In the genomic region with DNA sequence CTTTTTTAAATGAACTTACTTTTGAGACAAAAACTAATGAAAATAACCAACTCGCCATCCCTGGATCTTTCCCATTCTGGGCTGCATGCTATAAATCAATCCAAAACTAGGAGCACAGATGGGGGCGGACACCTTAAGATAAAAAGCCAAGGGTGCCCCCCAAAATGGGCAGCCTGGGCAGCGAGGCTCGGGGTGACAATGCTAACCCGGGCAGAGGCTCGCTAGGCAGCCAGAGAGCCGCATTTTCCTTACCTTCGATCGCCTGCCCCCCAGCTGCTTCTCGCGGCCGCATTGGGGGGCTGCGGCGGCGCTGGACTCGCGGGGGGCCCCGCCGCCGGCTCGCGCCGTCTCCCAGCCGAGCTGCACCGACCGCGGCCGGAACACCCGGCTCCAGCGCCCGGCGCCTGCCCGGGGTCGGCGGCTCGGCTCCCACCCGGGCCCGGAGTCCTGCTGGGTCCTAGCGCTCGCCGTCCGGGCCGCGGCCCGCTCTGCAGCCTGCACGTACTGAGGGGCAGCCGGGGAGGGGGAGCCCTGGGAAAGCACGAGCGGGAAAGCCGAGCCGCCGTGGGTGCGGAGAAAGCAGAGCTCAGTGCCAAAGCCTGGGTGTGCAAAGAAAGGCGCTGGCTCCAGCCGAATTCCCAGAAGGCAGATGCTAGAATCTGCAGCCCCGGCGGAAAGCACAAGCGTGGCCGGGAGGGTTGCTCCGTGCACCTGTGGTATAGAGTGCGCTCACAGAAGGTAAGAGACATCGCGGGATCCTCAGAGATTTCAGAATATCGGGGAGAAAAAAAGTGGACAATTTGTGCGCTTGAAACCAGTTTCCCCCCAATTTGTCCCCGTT, we compare ENCODE assay signal across 8 mouse cellular contexts. TPM values are rescaled to one million over a fixed set of nuclear protein-coding genes. Genes with fewer than 3 reads are reported as not detected.
DNase-seq lines count a peak whose midpoint lies in the region; ATAC-seq lines count a peak whose summit lies in the region.

Gene Foxn3 (minus strand): TSS at position 364 of the 841 bp plus-strand sequence.

- H3K9me3 ChIP-seq in heart, embryonic 12.5 days (replicated peaks) = no peaks in the 10 kb centered on the region
- no peaks in the 10 kb centered on the region for H3K9me3 ChIP-seq in kidney, embryonic 16.5 days (ENCODE audit: low read length)
- H3K9me3 ChIP-seq in liver, embryonic 12.5 days (replicated peaks) = no peaks in the 10 kb centered on the region

- ATAC-seq in CD4-positive, CD25-positive, alpha-beta regulatory T cell, adult 4 months = peak; percentile 35
- 0 out of 2 replicates have a peak, but pooled peaks have one; percentile 52 for ATAC-seq in erythroid progenitor cell, adult 5-6 weeks (replicated peaks; ENCODE audit: low FRiP score, poor library complexity, severe bottlenecking)
- peak; percentile 85 for ATAC-seq in heart, embryonic 12.5 days (ENCODE audit: insufficient number of reproducible peaks, low FRiP score)
- ATAC-seq in kidney, embryonic 16.5 days (ENCODE audit: low FRiP score, low TSS enrichment) = peak; percentile 93
- peak; percentile 81 for ATAC-seq in liver, embryonic 12.5 days

- peak; percentile 88 for DNase-seq in brain, adult 2 months (ENCODE audit: low read depth, low spot score)
- DNase-seq in naive thymus-derived CD4-positive, alpha-beta T cell, adult 2 months (ENCODE audit: low read depth) = peak; percentile 62
- DNase-seq in splenic B cell, adult 2 months (ENCODE audit: low read depth, low spot score) = peak; percentile 70

- no peaks in the 10 kb centered on the region for H3K36me3 ChIP-seq in heart, embryonic 12.5 days
- H3K36me3 ChIP-seq in kidney, embryonic 16.5 days (ENCODE audit: insufficient read depth, low read length) = no peaks in the 10 kb centered on the region
- no peaks in the 10 kb centered on the region for H3K36me3 ChIP-seq in liver, embryonic 12.5 days
- H3K36me3 ChIP-seq in splenic B cell, adult 2 months (ENCODE audit: control insufficient read depth, insufficient read depth, low read length, poor library complexity, severe bottlenecking) = no peaks in the 10 kb centered on the region; the same call in 1 of the 2 replicates

- peak within 1 kb of the TSS; percentile 91 for H3K9ac ChIP-seq in heart, embryonic 12.5 days
- peak within 1 kb of the TSS; percentile 87 for H3K9ac ChIP-seq in kidney, embryonic 16.5 days (replicated peaks; ENCODE audit: low read length)
- peak within 1 kb of the TSS; percentile 82 for H3K9ac ChIP-seq in liver, embryonic 12.5 days

- under 1% methylated on average over 66 of the region's 66 CpGs for WGBS in heart, embryonic 12.5 days
- WGBS in kidney, embryonic 16.5 days = under 1% methylated on average over 66 of the region's 66 CpGs
- WGBS in liver, embryonic 12.5 days (ENCODE audit: insufficient replicate concordance) = under 1% methylated on average over 66 of the region's 66 CpGs

- H3K4me1 ChIP-seq in heart, embryonic 12.5 days (replicated peaks) = peaks cover 29% of the 10 kb centered on the region
- peaks cover 26% of the 10 kb centered on the region for H3K4me1 ChIP-seq in kidney, embryonic 16.5 days (ENCODE audit: insufficient read depth, low read length)
- H3K4me1 ChIP-seq in liver, embryonic 12.5 days = peaks cover 46% of the 10 kb centered on the region

- H3K27ac ChIP-seq in heart, embryonic 12.5 days (ENCODE audit: poor library complexity, severe bottlenecking) = peak within 1 kb of the TSS; percentile 77
- H3K27ac ChIP-seq in kidney, embryonic 16.5 days (ENCODE audit: low read length) = peak within 1 kb of the TSS; percentile 79
- peak within 1 kb of the TSS; percentile 71 for H3K27ac ChIP-seq in liver, embryonic 12.5 days

- peak within 1 kb of the TSS; percentile 81 for H3K4me3 ChIP-seq in heart, embryonic 12.5 days
- peak within 1 kb of the TSS; percentile 80 for H3K4me3 ChIP-seq in kidney, embryonic 16.5 days (ENCODE audit: low read length)
- peak within 1 kb of the TSS; percentile 73 for H3K4me3 ChIP-seq in liver, embryonic 12.5 days

- H3K4me2 ChIP-seq in heart, embryonic 12.5 days = peak within 1 kb of the TSS; percentile 71
- peak within 1 kb of the TSS; percentile 87 for H3K4me2 ChIP-seq in kidney, embryonic 16.5 days (replicated peaks; ENCODE audit: low read depth, low read length)
- H3K4me2 ChIP-seq in liver, embryonic 12.5 days = peak within 1 kb of the TSS; percentile 82

- no peaks in the 10 kb centered on the region for H3K27me3 ChIP-seq in heart, embryonic 12.5 days (replicated peaks)
- 0 out of 2 replicates have a peak, but pooled peaks cover 3% of the 10 kb centered on the region for H3K27me3 ChIP-seq in kidney, embryonic 16.5 days (ENCODE audit: insufficient read depth, low read length)
- 0 out of 2 replicates have a peak, but pooled peaks cover 4% of the 10 kb centered on the region for H3K27me3 ChIP-seq in liver, embryonic 12.5 days (replicated peaks)
- no peaks in the 10 kb centered on the region for H3K27me3 ChIP-seq in splenic B cell, adult 2 months (ENCODE audit: control insufficient read depth, insufficient read depth, low read length, poor library complexity, severe bottlenecking)

RNA-seq across cellular contexts. Expression of gene Foxn3, which starts in this region (rescaled TPM):
- polyA plus RNA-seq in CD4-positive, CD25-positive, alpha-beta regulatory T cell, adult 4 months (2017; shearing (Covaris generic)) = 100 to 1,000 TPM; 129 to 166 TPM
- 106 and 123 TPM in 2 replicates for total RNA-seq in erythroid progenitor cell, adult 5-6 weeks (2015; ENCODE audit: low replicate concordance)
- 52.2 and 58.2 TPM in 2 replicates for total RNA-seq in erythroid progenitor cell, adult 5-6 weeks (2017; ENCODE audit: low replicate concordance)
- polyA plus RNA-seq in heart, embryonic 12.5 days (2016; fragmentation: Nextera tagmentation; extraction: Ambion mirVana) = 66.2 and 69.1 TPM in 2 replicates
- 54.0 and 59.1 TPM in 2 replicates for polyA plus RNA-seq in kidney, embryonic 16.5 days (2015; fragmentation: Nextera tagmentation; extraction: Ambion mirVana)
- polyA plus RNA-seq in liver, embryonic 12.5 days (2016; fragmentation: Nextera tagmentation; extraction: Ambion mirVana) = 25.8 and 26.5 TPM in 2 replicates

Comparison
In these comparisons a context has a peak if more than half of its experiments do, and no peak if none do; other contexts are left out.
1. Peak in every context shown above with its lines: DNase-seq, ATAC-seq, H3K4me3 ChIP-seq and H3K27ac ChIP-seq.
2. ATAC-seq: peak in every context shown above with its lines; median percentile 93 in kidney, embryonic 16.5 days; 85 in heart, embryonic 12.5 days; 81 in liver, embryonic 12.5 days; 52 in erythroid progenitor cell, adult 5-6 weeks; 35 in CD4-positive, CD25-positive, alpha-beta regulatory T cell, adult 4 months.